Comparison of ENCODE assay signal across 34 mouse cellular contexts in genomic region chr10:61149476-61149875, GRCm38 (mm10). TPM values are rescaled to one million over a fixed set of nuclear protein-coding genes. Genes with fewer than 3 reads are reported as not detected.
DNase-seq lines count a peak whose midpoint lies in the region; ATAC-seq and TF ChIP-seq lines count a peak whose summit lies in the region.
"Had no signal": no experiment of that assay in that cellular context is flagged by ENCODE, and none has a peak within 500 bp of the region (broad histone marks: within the 10 kb centered on the region; RNA-seq: fewer than 3 reads in every experiment).

No protein-coding gene starts in this region.

- H3K4me2 ChIP-seq in liver, embryonic 13.5 days, result peak overlapping the region; percentile 37
- H3K4me2 ChIP-seq: embryonic facial prominence, embryonic 12.5 days; forebrain, embryonic 12.5 days; heart, embryonic 13.5 days; hindbrain, embryonic 15.5 days; kidney, embryonic 15.5 days; limb, embryonic 15.5 days; lung, embryonic 15.5 days; midbrain, embryonic 13.5 days; neural tube, embryonic 13.5 days; stomach, embryonic 15.5 days had no signal

- peak in 1 of 2 experiments; percentile 28; a peak in 1 of 4 replicates for TF ChIP-seq POLR2A in MEL (IDR thresholded peaks at IDR 0.05; ENCODE audit: control insufficient read depth in 1 of 2, insufficient read depth in 1 of 2, low read depth in 1 of 2, low read length in 2 of 2, poor library complexity in 1 of 2)

- H3K9me3 ChIP-seq in MEL (replicated peaks; ENCODE audit: insufficient read depth, low read length), result no peaks in the 10 kb centered on the region
- H3K9me3 ChIP-seq in erythroblast, embryonic 14.5 days (ENCODE audit: control insufficient read depth, low read length), result no peaks in the 10 kb centered on the region
- H3K9me3 ChIP-seq in liver, embryonic 13.5 days (replicated peaks), result no peaks in the 10 kb centered on the region
- H3K9me3 ChIP-seq: embryonic facial prominence, embryonic 12.5 days; forebrain, embryonic 12.5 days; heart, embryonic 13.5 days; hindbrain, embryonic 10.5 days; hindbrain, embryonic 15.5 days; kidney, embryonic 15.5 days; limb, embryonic 10.5 days; limb, embryonic 15.5 days; lung, embryonic 15.5 days; megakaryocyte, embryonic 14.5 days; midbrain, embryonic 13.5 days; neural tube, embryonic 13.5 days; stomach, embryonic 15.5 days had no signal

- H3K27ac ChIP-seq in MEL (ENCODE audit: control insufficient read depth, low read depth, low read length), result no peak overlapping the region
- H3K27ac ChIP-seq in liver, embryonic 13.5 days, result peak overlapping the region; percentile 85
- H3K27ac ChIP-seq: embryonic facial prominence, embryonic 12.5 days; forebrain, embryonic 12.5 days; heart, embryonic 13.5 days; hindbrain, embryonic 10.5 days; hindbrain, embryonic 15.5 days; kidney, embryonic 15.5 days; limb, embryonic 10.5 days; midbrain, embryonic 13.5 days; neural tube, embryonic 13.5 days; stomach, embryonic 15.5 days had no signal

- no peak overlapping the region for H3K4me3 ChIP-seq in MEL (ENCODE audit: control insufficient read depth in 1 of 2, insufficient read depth in 1 of 2, low read depth in 2 of 2, low read length in 2 of 2)
- H3K4me3 ChIP-seq in erythroblast, embryonic 14.5 days (replicated peaks), result peak overlapping the region; percentile 42
- H3K4me3 ChIP-seq in liver, embryonic 13.5 days (replicated peaks), result no peak overlapping the region
- H3K4me3 ChIP-seq: embryonic facial prominence, embryonic 12.5 days; forebrain, embryonic 12.5 days; heart, embryonic 13.5 days; hindbrain, embryonic 10.5 days; hindbrain, embryonic 15.5 days; kidney, embryonic 15.5 days; limb, embryonic 10.5 days; limb, embryonic 15.5 days; lung, embryonic 15.5 days; megakaryocyte, embryonic 14.5 days; midbrain, embryonic 13.5 days; neural tube, embryonic 13.5 days; stomach, embryonic 15.5 days had no signal

- TF ChIP-seq EP300 in MEL (IDR thresholded peaks at IDR 0.05; ENCODE audit: low read depth in 1 of 2, low read length in 2 of 2), result peak in 1 of 2 experiments; percentile 15; a peak in 2 of 4 replicates

- H3K4me1 ChIP-seq in MEL (ENCODE audit: control insufficient read depth in 1 of 2, insufficient read depth in 2 of 2, low read length in 2 of 2), result peaks cover 2 to 21% of the 10 kb centered on the region in 2 experiments
- H3K4me1 ChIP-seq in erythroblast, embryonic 14.5 days (ENCODE audit: control insufficient read depth), result peaks cover 69% of the 10 kb centered on the region
- peaks cover 71% of the 10 kb centered on the region for H3K4me1 ChIP-seq in liver, embryonic 13.5 days (replicated peaks)

- 22% methylated on average over 3 of the region's 3 CpGs for WGBS in liver, embryonic 13.5 days (ENCODE audit: insufficient replicate concordance)

- peaks cover 4% of the 10 kb centered on the region for H3K79me2 ChIP-seq in MEL (ENCODE audit: control insufficient read depth, insufficient read depth, low read length, poor library complexity)

- peaks cover 0 to 17% of the 10 kb centered on the region in 2 experiments; a peak in 2 of 4 replicates for H3K36me3 ChIP-seq in MEL (ENCODE audit: control insufficient read depth in 1 of 2, insufficient read depth in 2 of 2, low read length in 2 of 2)
- H3K36me3 ChIP-seq in erythroblast, embryonic 14.5 days (ENCODE audit: control insufficient read depth), result no peaks in the 10 kb centered on the region
- H3K36me3 ChIP-seq in liver, embryonic 13.5 days, result no peaks in the 10 kb centered on the region
- H3K36me3 ChIP-seq: embryonic facial prominence, embryonic 12.5 days; forebrain, embryonic 12.5 days; G1E; heart, embryonic 13.5 days; hindbrain, embryonic 10.5 days; hindbrain, embryonic 15.5 days; kidney, embryonic 15.5 days; limb, embryonic 10.5 days; limb, embryonic 15.5 days; lung, embryonic 15.5 days; midbrain, embryonic 13.5 days; neural tube, embryonic 13.5 days; stomach, embryonic 15.5 days had no signal

- TF ChIP-seq CTCF in MEL (IDR thresholded peaks at IDR 0.05 in 2 of 3, conservative IDR thresholded peaks at IDR 0.05 in 1 of 3; ENCODE audit: control insufficient read depth in 1 of 3, insufficient read depth in 1 of 3, low read depth in 2 of 3, low read length in 3 of 3, poor library complexity in 1 of 3, severe bottlenecking in 1 of 3), result no peak

- ATAC-seq in liver, embryonic 13.5 days (ENCODE audit: low read depth), result peak; percentile 17; the same call in 1 of the 2 replicates
- ATAC-seq in megakaryocyte progenitor cell, adult 5-6 weeks (replicated peaks; ENCODE audit: poor library complexity), result 0 out of 2 replicates have a peak, but pooled peaks have one; percentile 13
- ATAC-seq: inflammation-experienced regulatory T-cells, adult 6 months; midbrain, embryonic 13.5 days; Patski had no signal

- peak; percentile 53 for DNase-seq in MEL (ENCODE audit: low read depth, low spot score)
- DNase-seq in liver, embryonic 13.5 days, result peak; percentile 55
- DNase-seq in ovary, postnatal 14 days (ENCODE audit: low spot score), result no peak
- DNase-seq in kidney, postnatal 14 days, result no peak
- no peak for DNase-seq in urinary bladder, postnatal 14 days (ENCODE audit: low spot score)
- DNase-seq: adrenal gland, postnatal 10 days; cerebellum, adult 11-12 months; cerebellum, adult 9-11 months; embryo, embryonic 11 days; gastrocnemius, postnatal 14 days; heart, postnatal 10 days; kidney, adult 11 months; layer of hippocampus, postnatal 36 days; lung, postnatal 36 days; thymus, postnatal 36 days had no signal

- TF ChIP-seq RAD21 in MEL (IDR thresholded peaks at IDR 0.05; ENCODE audit: low read depth, low read length), result no peak

- no peaks in the 10 kb centered on the region for H3K27me3 ChIP-seq in MEL (ENCODE audit: control insufficient read depth in 1 of 2, insufficient read depth in 2 of 2, low read length in 2 of 2)
- H3K27me3 ChIP-seq in erythroblast, embryonic 14.5 days (ENCODE audit: control insufficient read depth), result peaks cover 4% of the 10 kb centered on the region; the same call in 1 of the 2 replicates
- H3K27me3 ChIP-seq in liver, embryonic 13.5 days, result no peaks in the 10 kb centered on the region
- H3K27me3 ChIP-seq: embryonic facial prominence, embryonic 12.5 days; forebrain, embryonic 12.5 days; heart, embryonic 13.5 days; hindbrain, embryonic 15.5 days; kidney, embryonic 15.5 days; limb, embryonic 15.5 days; lung, embryonic 15.5 days; midbrain, embryonic 13.5 days; neural tube, embryonic 13.5 days; Patski; stomach, embryonic 15.5 days had no signal

- no peak overlapping the region; the same call in 1 of the 2 replicates for H3K9ac ChIP-seq in MEL (ENCODE audit: control insufficient read depth, low read depth, low read length, poor library complexity, severe bottlenecking)
- peak overlapping the region; percentile 0; the same call in 1 of the 2 replicates for H3K9ac ChIP-seq in liver, embryonic 13.5 days
- H3K9ac ChIP-seq: embryonic facial prominence, embryonic 12.5 days; forebrain, embryonic 12.5 days; heart, embryonic 13.5 days; hindbrain, embryonic 15.5 days; kidney, embryonic 15.5 days; limb, embryonic 15.5 days; lung, embryonic 15.5 days; midbrain, embryonic 13.5 days; neural tube, embryonic 13.5 days; stomach, embryonic 15.5 days had no signal

TF ChIP-seq in MEL, 35 proteins besides CTCF, POLR2A, EP300 and RAD21:
- TF ChIP-seq CHD2 (IDR thresholded peaks at IDR 0.05; ENCODE audit: low read length) (no peak), BHLHE40 (IDR thresholded peaks at IDR 0.05; ENCODE audit: borderline replicate concordance, low read depth, low read length) (peak; percentile 54; the same call in 1 of the 2 replicates), ETS1 (IDR thresholded peaks at IDR 0.05; ENCODE audit: low read depth, low read length) (peak; percentile 49; the same call in 1 of the 2 replicates), ELF1 (IDR thresholded peaks at IDR 0.05; ENCODE audit: low read depth, low read length) (no peak), SIN3A (IDR thresholded peaks at IDR 0.05; ENCODE audit: low read length) (peak; percentile 68), GABPA (IDR thresholded peaks at IDR 0.05; ENCODE audit: low read depth, low read length) (no peak), GATA1 (IDR thresholded peaks at IDR 0.05; ENCODE audit: low read depth, low read length) (peak; percentile 77), UBTF (IDR thresholded peaks at IDR 0.05; ENCODE audit: borderline replicate concordance, insufficient read depth, low read depth, low read length) (no peak), MEF2A (IDR thresholded peaks at IDR 0.05; ENCODE audit: extremely low read depth, insufficient replicate concordance, low read depth, low read length, poor library complexity, severe bottlenecking) (no peak), NELFE (IDR thresholded peaks at IDR 0.05; ENCODE audit: low read depth, low read length) (peak; percentile 33; the same call in 1 of the 2 replicates), TBP (IDR thresholded peaks at IDR 0.05; ENCODE audit: low read depth, low read length) (0 out of 2 replicates have a peak, but pooled peaks have one; percentile 36), USF1 (IDR thresholded peaks at IDR 0.05; ENCODE audit: low read depth, low read length) (peak; percentile 23; the same call in 1 of the 2 replicates), HCFC1 (IDR thresholded peaks at IDR 0.05; ENCODE audit: low read depth, low read length) (peak; percentile 63)
TF ChIP-seq in MEL: peak in this region for 8.

RNA-seq across cellular contexts. Expression of gene Sgpl1, which starts 2.0 kb away (rescaled TPM):
- 7.9 and 8.7 TPM in 2 replicates for total RNA-seq in MEL (2012; rRNA removed)
- polyA plus RNA-seq in MEL (2012; ENCODE audit: insufficient read depth in 1 of 2, insufficient read length in 2 of 2, low read depth in 1 of 2, low replicate concordance in 2 of 2, missing spikeins in 1 of 2), result 10 to 100 TPM in 1 of 2 experiments, not detected in 1; 11.7 TPM
- 0.09 and 0.60 TPM in 2 replicates for polyA plus RNA-seq in erythroblast, embryonic 14.5 days (2012)
- 12.5 and 15.6 TPM in 2 replicates for polyA plus RNA-seq in liver, embryonic 13.5 days (2015; fragmentation: Nextera tagmentation; extraction: Ambion mirVana)
- total RNA-seq in megakaryocyte progenitor cell, adult 5-6 weeks (2015), result 29.0 and 31.6 TPM in 2 replicates
- 23.3 and 24.6 TPM in 2 replicates for total RNA-seq in megakaryocyte progenitor cell, adult 5-6 weeks (2017)
- polyA plus RNA-seq: G1E had no signal

RNA-seq across cellular contexts. Expression of gene Tbata, which starts 22.3 kb away (rescaled TPM):
- total RNA-seq in MEL (2012; rRNA removed), result not detected in 2 replicates
- not detected for polyA plus RNA-seq in MEL (2012; ENCODE audit: insufficient read depth in 1 of 2, insufficient read length in 2 of 2, low read depth in 1 of 2, low replicate concordance in 2 of 2, missing spikeins in 1 of 2)
- polyA plus RNA-seq in erythroblast, embryonic 14.5 days (2012), result not detected in 2 replicates
- polyA plus RNA-seq in liver, embryonic 13.5 days (2015; fragmentation: Nextera tagmentation; extraction: Ambion mirVana), result not detected in 2 replicates
- not detected in 2 replicates for total RNA-seq in megakaryocyte progenitor cell, adult 5-6 weeks (2015)
- not detected in 2 replicates for total RNA-seq in megakaryocyte progenitor cell, adult 5-6 weeks (2017)
- total RNA-seq: adrenal gland, postnatal 10 days; G1E; gastrocnemius, postnatal 14 days; granulocyte monocyte progenitor cell, adult 5-6 weeks; heart, postnatal 10 days had no signal
- polyA plus RNA-seq: embryonic facial prominence, embryonic 12.5 days; G1E; heart, embryonic 13.5 days; inflammation-experienced regulatory T-cells, adult 6 months; limb, embryonic 10.5 days; Patski; stomach, embryonic 15.5 days had no signal

Comparison
In these comparisons a context has a peak if more than half of its experiments do, and no peak if none do; other contexts are left out.
1. DNase-seq: peak in MEL (single experiment) and liver, embryonic 13.5 days (single experiment); none in ovary, postnatal 14 days (single experiment), kidney, postnatal 14 days (single experiment) and urinary bladder, postnatal 14 days (single experiment).